Mouse (Mus musculus) liver (tissue): ENCODE results near the gene Bahd1.

Experiments used
- DNase-seq: peaks from one replicate; pipeline ENCODE4 v3.0.0-alpha.2; 2020; ENCODE audit warnings: mixed read lengths

Gene Bahd1

GRCm38 (mm10) chr2:118899981-118900825 lies at the start of gene Bahd1:
Gene Bahd1, plus strand, starts transcription at chr2:118900377.
- peak; percentile 67 for DNase-seq

DNA sequence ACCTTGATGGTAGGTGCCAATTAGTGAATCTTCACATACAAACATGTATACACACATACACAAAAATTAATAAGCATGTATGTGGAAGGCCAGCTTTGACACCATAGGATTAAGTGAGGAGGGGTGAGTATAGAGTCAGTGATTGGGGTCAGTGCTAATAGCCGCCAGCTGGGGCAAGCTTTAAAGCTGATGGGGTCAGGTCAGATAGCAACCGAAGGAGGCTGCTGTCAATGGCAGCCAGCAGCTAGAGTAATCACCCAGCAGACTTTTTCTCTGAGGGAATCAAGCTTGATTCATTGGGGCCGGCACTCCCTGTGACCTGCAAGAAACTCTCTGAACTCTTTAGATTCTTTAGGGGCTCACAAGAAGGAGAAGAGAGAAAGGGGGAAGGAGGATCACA lies 48.4 kb upstream of the Bahd1 start:
- no peak for DNase-seq

DNA sequence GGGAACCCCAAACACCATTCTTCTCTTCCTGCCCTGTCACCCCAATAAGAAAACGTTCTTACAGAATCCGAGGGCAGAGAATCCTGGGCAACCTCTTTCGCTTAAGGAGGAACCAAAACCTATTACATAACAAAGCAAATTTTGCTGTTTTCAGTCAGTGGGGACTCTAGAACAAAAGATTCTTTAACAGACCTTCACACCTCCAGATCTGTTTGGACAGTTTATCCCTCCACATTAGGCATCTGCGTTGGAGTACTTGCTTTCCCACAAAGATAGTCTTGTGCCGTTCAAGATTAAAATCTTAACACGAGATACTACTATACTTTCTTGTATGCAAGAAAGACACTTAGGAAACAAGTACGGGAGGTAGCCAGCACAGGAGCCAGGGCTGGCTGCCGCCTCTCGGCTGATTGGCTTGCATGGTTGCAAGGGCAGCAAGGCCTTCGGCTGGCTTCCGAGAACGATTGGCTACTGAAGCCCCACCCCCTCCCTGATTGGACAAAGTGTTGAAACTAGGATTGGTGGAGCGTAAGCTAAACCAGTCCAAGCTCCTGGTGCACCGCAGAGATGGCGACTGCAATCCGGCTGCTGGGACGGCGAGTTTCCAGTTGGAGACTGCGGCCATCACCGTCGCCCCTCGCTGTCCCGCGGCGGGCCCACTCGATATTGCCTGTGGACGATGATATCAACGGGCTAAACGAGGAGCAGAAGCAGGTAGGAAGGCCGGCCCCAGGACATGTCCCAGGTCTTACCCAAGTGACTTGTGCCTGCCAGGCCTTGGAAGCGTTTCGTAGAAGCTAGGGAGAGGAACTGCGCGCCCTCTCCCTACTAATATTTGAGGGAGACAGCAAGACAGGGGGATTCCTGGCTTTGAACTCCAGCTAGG lies 38.5 kb upstream of the Bahd1 start, which contains the start of gene Ivd:
Gene Ivd, plus strand, starts transcription at position 501 of the 886 bp plus-strand sequence.
- DNase-seq = peak; percentile 96

DNA sequence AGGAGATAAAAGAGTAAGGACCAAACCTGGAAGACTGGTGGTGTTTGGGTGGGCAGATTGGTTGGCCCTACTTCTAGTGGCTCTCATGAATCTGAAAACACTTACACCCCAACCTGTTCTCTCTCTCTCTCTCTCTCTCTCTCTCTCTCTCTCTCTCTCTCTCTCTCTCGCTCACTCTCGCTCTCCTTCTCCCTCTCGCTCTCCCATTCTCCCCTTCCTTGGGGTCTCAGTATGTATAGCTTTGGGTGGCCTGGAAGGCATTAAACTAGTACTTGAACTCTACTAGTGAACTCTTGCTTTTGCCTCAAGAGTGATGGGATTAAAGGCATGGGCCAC lies 37.9 kb upstream of the Bahd1 start:
- no peak for DNase-seq

GRCm38 (mm10) chr2:118870601-118871000 lies 29.6 kb upstream of the Bahd1 start:
- no peak for DNase-seq

- DNase-seq = no peak
These were observed 29.1 kb upstream of the Bahd1 start for GRCm38 (mm10) chr2:118871032-118871431.

DNA sequence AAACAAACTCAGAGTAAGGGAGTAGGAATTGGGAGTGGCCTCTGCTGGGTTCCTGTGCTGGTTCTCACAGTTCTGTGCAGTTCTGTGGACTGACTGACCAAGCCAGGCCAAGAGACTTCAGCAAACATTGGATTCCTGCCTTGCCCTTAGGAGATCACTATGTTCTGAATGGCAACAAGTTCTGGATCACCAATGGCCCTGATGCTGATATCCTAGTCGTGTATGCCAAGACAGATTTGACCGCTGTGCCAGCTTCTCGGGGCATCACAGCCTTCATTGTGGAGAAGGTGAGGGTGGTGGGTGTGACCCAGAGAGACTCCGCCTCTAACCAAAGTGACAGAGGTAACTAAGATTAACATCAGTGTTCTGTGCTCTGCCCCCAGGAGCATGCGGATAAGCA lies 27.2 kb upstream of the Bahd1 start:
- no peak for DNase-seq

GRCm38 (mm10) chr2:118873890-118874430 lies 26.2 kb upstream of the Bahd1 start:
- no peak for DNase-seq

GRCm38 (mm10) chr2:118875316-118875715 lies 24.9 kb upstream of the Bahd1 start:
- no peak for DNase-seq

DNA sequence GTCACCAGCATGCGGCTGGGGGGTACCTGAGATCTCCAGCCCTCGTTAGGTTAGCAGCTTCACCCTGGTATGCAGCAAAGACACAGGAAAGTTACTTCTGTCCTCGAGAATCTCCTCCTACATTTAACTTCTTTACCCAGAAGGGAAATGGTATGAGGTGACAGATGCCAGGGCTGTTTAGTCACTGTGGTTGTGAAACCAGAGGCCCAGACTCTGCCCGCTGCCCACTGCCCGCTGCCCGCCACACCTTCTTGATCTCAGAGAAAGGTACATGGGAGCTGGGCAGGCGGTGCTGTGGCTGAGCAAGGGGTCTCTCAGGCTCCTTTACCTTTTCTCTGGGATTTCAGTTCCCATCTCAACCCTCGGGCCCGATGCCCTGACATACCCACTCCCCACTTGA lies 23.7 kb upstream of the Bahd1 start:
- no peak for DNase-seq

GRCm38 (mm10) chr2:118881019-118881418 lies 19.2 kb upstream of the Bahd1 start:
- DNase-seq = no peak

GRCm38 (mm10) chr2:118881956-118882355 lies 18.2 kb upstream of the Bahd1 start:
- no peak for DNase-seq

DNA sequence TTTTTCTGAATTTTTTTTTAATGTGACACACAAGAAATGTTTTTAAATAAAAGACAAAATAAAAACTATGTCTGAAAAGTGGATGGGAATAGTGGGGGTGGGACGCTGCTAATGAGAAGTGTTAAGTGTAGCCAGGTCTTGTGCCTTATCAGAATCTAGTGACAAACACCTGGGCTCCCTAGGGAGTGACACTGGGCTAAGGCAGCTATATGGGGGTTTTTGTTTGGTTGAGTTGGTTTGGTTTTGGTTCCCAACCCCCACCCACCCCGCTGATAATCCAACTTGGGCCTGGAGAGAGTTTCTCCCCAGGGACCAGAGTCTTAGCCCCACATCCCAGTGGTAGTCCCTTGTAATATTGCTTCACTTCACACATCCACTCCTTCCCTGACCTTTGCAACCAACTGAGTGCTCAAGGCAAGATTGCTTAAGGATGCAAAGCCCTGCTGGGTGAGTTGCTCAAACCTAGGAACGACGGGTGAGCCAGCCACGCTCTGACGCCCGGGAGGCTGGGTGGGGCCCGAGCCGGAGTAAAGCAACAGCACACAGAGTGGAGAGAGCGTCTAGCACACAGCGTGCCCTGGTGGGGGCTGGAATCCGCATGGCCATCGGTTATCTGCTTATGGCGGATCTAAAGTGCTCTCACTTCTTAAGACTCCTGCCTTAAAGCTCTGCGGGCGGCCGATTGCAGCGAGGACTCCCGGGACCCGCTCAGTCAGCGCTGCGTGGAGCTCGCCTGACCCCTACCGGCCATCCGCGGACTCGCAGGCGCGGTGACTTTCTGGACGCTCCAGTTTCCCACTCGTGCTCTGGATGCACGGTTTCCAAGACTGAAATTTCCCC lies 17.1 kb upstream of the Bahd1 start:
- peak; percentile 87 for DNase-seq

GRCm38 (mm10) chr2:118887440-118887839 lies 12.7 kb upstream of the Bahd1 start:
- DNase-seq = peak; percentile 73

DNA sequence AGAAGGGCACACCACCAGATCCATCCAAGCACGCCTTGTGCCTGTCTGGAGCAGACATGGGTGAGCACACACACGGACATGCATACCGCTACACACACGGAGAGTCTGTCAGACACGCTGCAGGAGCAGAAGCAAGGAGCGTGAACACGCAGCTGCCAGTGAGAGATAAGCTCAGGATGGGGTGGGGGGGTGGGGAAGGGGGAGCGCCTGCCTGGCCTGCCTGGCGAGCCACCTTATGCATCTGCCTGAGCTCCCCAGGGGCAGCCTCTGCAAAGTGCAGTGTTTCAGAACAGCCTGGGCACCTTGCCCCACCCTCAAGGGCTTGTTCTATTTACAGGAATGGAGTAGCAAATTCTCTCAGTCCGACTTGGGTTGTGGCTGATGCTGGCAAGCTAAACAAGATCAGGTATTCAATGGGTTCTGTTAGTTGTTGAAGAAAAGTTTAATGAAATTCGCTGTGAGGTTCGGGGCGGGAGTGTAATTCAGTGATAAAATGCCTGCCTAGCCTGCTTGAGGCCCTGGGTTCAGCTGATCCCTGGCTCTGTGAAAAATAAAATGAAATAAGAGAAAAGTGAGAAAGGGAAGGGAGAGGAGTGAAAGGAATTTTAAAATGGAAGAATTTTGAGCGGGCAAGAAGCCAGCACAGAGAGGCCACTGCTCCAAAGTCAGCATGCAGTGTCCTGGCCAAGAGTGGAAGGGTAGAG lies 12.2 kb upstream of the Bahd1 start:
- peak; percentile 91 for DNase-seq

GRCm38 (mm10) chr2:118891173-118891572 lies 9.0 kb upstream of the Bahd1 start:
- DNase-seq = no peak

GRCm38 (mm10) chr2:118895990-118896913 lies 3.9 kb upstream of the Bahd1 start:
- peak; percentile 33 for DNase-seq

GRCm38 (mm10) chr2:118896914-118897291 lies 3.3 kb upstream of the Bahd1 start:
- no peak for DNase-seq

GRCm38 (mm10) chr2:118897392-118897791 lies 2.8 kb upstream of the Bahd1 start:
- DNase-seq = no peak

GRCm38 (mm10) chr2:118897808-118898207 lies 2.4 kb upstream of the Bahd1 start:
- peak; percentile 15 for DNase-seq

DNA sequence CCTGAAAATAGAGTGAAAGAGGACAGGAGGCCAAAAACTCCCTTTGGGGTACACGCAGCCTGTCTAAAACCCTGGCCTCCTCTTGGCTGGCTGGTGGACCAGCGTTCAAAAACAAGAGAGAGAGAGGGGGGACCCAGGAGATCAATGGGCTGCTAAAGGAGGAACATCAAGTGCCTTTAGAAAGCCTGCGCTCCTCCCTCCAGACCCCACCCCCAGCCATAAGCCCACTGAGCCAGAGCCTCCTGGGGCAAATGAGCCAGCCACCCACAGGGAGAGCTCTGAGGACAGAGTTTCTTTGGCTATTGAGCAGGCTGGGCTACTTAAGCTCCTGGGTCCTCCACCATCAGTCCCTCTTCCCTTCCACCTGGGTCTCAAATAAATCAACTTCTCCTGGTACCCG lies 1.4 kb upstream of the Bahd1 start:
- no peak for DNase-seq
